Mouse (Mus musculus) forebrain, postnatal 0 days (tissue): Measurements from ENCODE around the gene Cog2. TPM values are rescaled to one million over a fixed set of nuclear protein-coding genes. Genes with fewer than 3 reads are reported as not detected.

ENCODE experiments used
- ATAC-seq: fragments of 200-750 bp; cut with Nextera tagmentation; 2 replicates; pipeline ENCODE4 v1.8.0; 2017; ENCODE audit warnings: mild to moderate bottlenecking, moderate library complexity
- DNase-seq: peaks from one replicate; pipeline ENCODE4 v3.0.0-alpha.2; 2015
- H3K27ac ChIP-seq: fragments of 300-500 bp; sonication (generic); 2 replicates; pipeline ENCODE4 v1.5.1; 2014; ENCODE audit warnings: low read depth, mild to moderate bottlenecking, antibody characterized with exemption, low read length, moderate library complexity, mixed read lengths
- H3K27me3 ChIP-seq: fragments of 300-500 bp; sonication (generic); 2 replicates; pipeline ENCODE4 v1.6.1; 2014; ENCODE audit warnings: mild to moderate bottlenecking, low read length, mixed read lengths; ENCODE audit not compliant: insufficient read depth
- H3K36me3 ChIP-seq: fragments of 300-500 bp; sonication (generic); 2 replicates; pipeline ENCODE4 v1.6.1; 2014; ENCODE audit warnings: mild to moderate bottlenecking, moderate library complexity; ENCODE audit not compliant: insufficient read depth
- H3K4me1 ChIP-seq: fragments of 300-500 bp; sonication (generic); 2 replicates; pipeline ENCODE4 v1.6.1; 2014; ENCODE audit warnings: antibody characterized with exemption; ENCODE audit not compliant: insufficient read depth
- H3K4me2 ChIP-seq: fragments of 300-500 bp; sonication (generic); 2 replicates; pipeline ENCODE4 v1.6.1; 2014; ENCODE audit warnings: low read depth, mild to moderate bottlenecking, moderate library complexity
- H3K4me3 ChIP-seq: fragments of 300-500 bp; sonication (generic); 2 replicates; pipeline ENCODE4 v1.5.1; 2014; ENCODE audit warnings: low read depth, low read length, mixed read lengths
- H3K9ac ChIP-seq: fragments of 300-500 bp; sonication (generic); 2 replicates; pipeline ENCODE4 v1.6.1; 2014; ENCODE audit warnings: mild to moderate bottlenecking
- H3K9me3 ChIP-seq: fragments of 300-500 bp; sonication (generic); 2 replicates; pipeline ENCODE4 v1.6.1; 2016; ENCODE audit warnings: low read length
- CTCF ChIP-seq: sonication (generic); IDR thresholded peaks from 2 replicates; pipeline ENCODE4 v1.5.1; 2016; ENCODE audit warnings: antibody characterized with exemption, control low read depth, low read depth
- WGBS: fragments of 180-500 bp; shearing (Covaris S2); extraction: QIAGEN DNeasy Blood & Tissue Kit; methylation state at CpG from one replicate; pipeline ENCODE4 v1.1.7; 2014; 5-methylcytosine and 5-hydroxymethylcytosine counted together
- polyA plus RNA-seq: library from polyadenylated mRNA; unstranded; fragments of >200 nt; fragmentation: Nextera tagmentation; extraction: Ambion mirVana; gene quantifications from 2 replicates; pipeline ENCODE4 v1.2.1, GENCODE M21; 2015
- total RNA-seq: library from RNA; depleted of rRNA; stranded (reverse); fragments of >200 nt; gene quantifications from 2 replicates; pipeline ENCODE4 v1.2.3, GENCODE M21; 2014

The Cog2 gene
- total and polyA plus RNA-seq, 2 experiments from 2014 or later, result 19.3 to 32.9 TPM

GRCm38 (mm10) chr8:124516525-124516924, 4.0 kb upstream of the Cog2 start:
- no peak overlapping the region for H3K27ac ChIP-seq
- peaks cover 4% of the 10 kb centered on the region for H3K4me1 ChIP-seq
- no peak for ATAC-seq
- WGBS, result 69% methylated on average over 6 of the region's 6 CpGs
- H3K4me2 ChIP-seq, result no peak overlapping the region
- DNase-seq, result no peak
- no peak overlapping the region for H3K9ac ChIP-seq
- no peak overlapping the region for H3K4me3 ChIP-seq
- no peak for TF ChIP-seq CTCF
- H3K36me3 ChIP-seq, result no peaks in the 10 kb centered on the region
- H3K9me3 ChIP-seq, result no peaks in the 10 kb centered on the region
- no peaks in the 10 kb centered on the region for H3K27me3 ChIP-seq

- H3K36me3 ChIP-seq, result no peaks in the 10 kb centered on the region
Measured at GRCm38 (mm10) chr8:124517142-124517541, 3.4 kb upstream of the Cog2 start.

GRCm38 (mm10) chr8:124521946-124522345, 1.4 kb downstream of the Cog2 start:
- H3K9me3 ChIP-seq, result no peaks in the 10 kb centered on the region
- H3K36me3 ChIP-seq, result peaks cover 20% of the 10 kb centered on the region
- H3K9ac ChIP-seq, result no peak overlapping the region
- peak overlapping the region; percentile 81; the same call in 1 of the 2 replicates for H3K4me3 ChIP-seq
- WGBS, result 93% methylated on average over 6 of the region's 6 CpGs
- peak overlapping the region; percentile 65 for H3K4me2 ChIP-seq
- no peak overlapping the region for H3K27ac ChIP-seq
- DNase-seq (no peak), ATAC-seq (no peak)
- no peak for TF ChIP-seq CTCF
- peaks cover 8% of the 10 kb centered on the region for H3K4me1 ChIP-seq
- H3K27me3 ChIP-seq, result no peaks in the 10 kb centered on the region

More at GRCm38 (mm10) chr8:124517142-124517541, 3.4 kb upstream of the Cog2 start:
- DNase-seq (no peak), ATAC-seq (no peak)
- no peak for TF ChIP-seq CTCF
- Histone ChIP-seq H3K4me3 (no peak overlapping the region), H3K4me2 (no peak overlapping the region), H3K27me3 (no peaks in the 10 kb centered on the region), H3K4me1 (peaks cover 8% of the 10 kb centered on the region), H3K27ac (no peak overlapping the region), H3K9me3 (no peaks in the 10 kb centered on the region), H3K9ac (no peak overlapping the region)
- 71% methylated on average over 6 of the region's 6 CpGs for WGBS

- no peaks in the 10 kb centered on the region for H3K27me3 ChIP-seq
- no peak for ATAC-seq
- H3K27ac ChIP-seq, result no peak overlapping the region
- no peaks in the 10 kb centered on the region for H3K9me3 ChIP-seq
- H3K4me3 ChIP-seq, result no peak overlapping the region
- H3K9ac ChIP-seq, result no peak overlapping the region
- H3K36me3 ChIP-seq, result peaks cover 55% of the 10 kb centered on the region
- H3K4me1 ChIP-seq, result peaks cover 7% of the 10 kb centered on the region
- TF ChIP-seq CTCF, result no peak
- WGBS, result 92% methylated on average over 11 of the region's 11 CpGs
- DNase-seq, result no peak
- H3K4me2 ChIP-seq, result no peak overlapping the region
Measured at GRCm38 (mm10) chr8:124526261-124526660, 5.7 kb downstream of the Cog2 start.

- ATAC-seq (no peak), DNase-seq (no peak)
- no peak for TF ChIP-seq CTCF
- Histone ChIP-seq H3K9ac (no peak overlapping the region), H3K9me3 (no peaks in the 10 kb centered on the region), H3K4me3 (no peak overlapping the region), H3K4me1 (no peaks in the 10 kb centered on the region), H3K27ac (no peak overlapping the region), H3K4me2 (no peak overlapping the region), H3K27me3 (no peaks in the 10 kb centered on the region), H3K36me3 (peaks cover 86% of the 10 kb centered on the region)
- WGBS, result 90% methylated on average over 14 of the region's 14 CpGs
Measured at GRCm38 (mm10) chr8:124530076-124530475, 9.5 kb downstream of the Cog2 start.

- DNase-seq (no peak), ATAC-seq (no peak)
- H3K27me3 ChIP-seq, result no peaks in the 10 kb centered on the region
- H3K9ac ChIP-seq, result no peak overlapping the region
- TF ChIP-seq CTCF, result no peak
- no peak overlapping the region for H3K4me2 ChIP-seq
- H3K4me1 ChIP-seq, result no peaks in the 10 kb centered on the region
- no peak overlapping the region for H3K27ac ChIP-seq
- peaks cover 89% of the 10 kb centered on the region for H3K36me3 ChIP-seq
- H3K9me3 ChIP-seq, result no peaks in the 10 kb centered on the region
- 84% methylated on average over 7 of the region's 7 CpGs for WGBS
- no peak overlapping the region for H3K4me3 ChIP-seq
Measured at GRCm38 (mm10) chr8:124530556-124530955, 10.0 kb downstream of the Cog2 start.

GRCm38 (mm10) chr8:124530996-124531395, 10.4 kb downstream of the Cog2 start:
- H3K36me3 ChIP-seq, result peaks cover 89% of the 10 kb centered on the region
- no peak overlapping the region for H3K9ac ChIP-seq
- no peaks in the 10 kb centered on the region for H3K9me3 ChIP-seq
- H3K4me2 ChIP-seq, result no peak overlapping the region
- H3K27me3 ChIP-seq, result no peaks in the 10 kb centered on the region
- H3K4me3 ChIP-seq, result no peak overlapping the region
- H3K27ac ChIP-seq, result no peak overlapping the region
- WGBS, result 94% methylated on average over 4 of the region's 4 CpGs
- DNase-seq, result no peak
- no peak for TF ChIP-seq CTCF
- no peaks in the 10 kb centered on the region for H3K4me1 ChIP-seq
- no peak for ATAC-seq
